Mouse (Mus musculus) olfactory bulb, adult 2 months (tissue): ENCODE measurements around the gene Auh. TPM values are rescaled to one million over a fixed set of nuclear protein-coding genes. Genes with fewer than 3 reads are reported as not detected.

Source experiments
- H3K27ac ChIP-seq: fragments of 200-500 bp; 2 replicates; pipeline ENCODE4 v1.5.1; 2012; ENCODE audit warnings: low read depth, low read length; ENCODE audit not compliant: insufficient read depth
- H3K4me1 ChIP-seq: fragments of 200-500 bp; 2 replicates; pipeline ENCODE4 v1.6.1; 2012; ENCODE audit warnings: low read length; ENCODE audit not compliant: control insufficient read depth, insufficient read depth
- H3K4me3 ChIP-seq: fragments of 200-500 bp; 2 replicates; pipeline ENCODE4 v1.5.1; 2012; ENCODE audit warnings: mild to moderate bottlenecking, low read depth, low read length, moderate library complexity; ENCODE audit not compliant: insufficient read depth
- CTCF ChIP-seq: fragments of 200-500 bp; IDR thresholded peaks from 2 replicates; pipeline ENCODE4 v1.5.1; 2012; ENCODE audit warnings: low read depth, mild to moderate bottlenecking, low read length, moderate library complexity; ENCODE audit not compliant: insufficient read depth
- POLR2A ChIP-seq: fragments of 200-500 bp; IDR thresholded peaks from 2 replicates; pipeline ENCODE4 v1.6.1; 2012; ENCODE audit warnings: mild to moderate bottlenecking, low read depth, low read length, moderate library complexity; ENCODE audit not compliant: insufficient read depth
- WGBS: fragments of 180-500 bp; shearing (Covaris S2); methylation state at CpG from one replicate; pipeline ENCODE4 v1.1.7; 2018; 5-methylcytosine and 5-hydroxymethylcytosine counted together
- polyA plus RNA-seq: library from polyadenylated mRNA; stranded (reverse); fragments of >200 nt; gene quantifications from 2 replicates; pipeline ENCODE4 v1.2.4, GENCODE M21; 2012; ENCODE audit warnings: low replicate concordance; ENCODE audit not compliant: missing spikeins, insufficient read depth, insufficient read length

Gene Auh
- polyA plus RNA-seq, 1 experiment, result not detected

GRCm38 (mm10) chr13:52970876-52971275, 41.4 kb upstream of the Auh start:
- no peak for TF ChIP-seq POLR2A
- TF ChIP-seq CTCF, result no peak
- WGBS, result 69% methylated on average over 6 of the region's 6 CpGs
- Histone ChIP-seq H3K27ac (no peak overlapping the region), H3K4me1 (peaks cover 30% of the 10 kb centered on the region), H3K4me3 (no peak overlapping the region)

- Histone ChIP-seq H3K4me1 (peaks cover 6% of the 10 kb centered on the region), H3K27ac (no peak overlapping the region), H3K4me3 (no peak overlapping the region)
- WGBS, result 87% methylated on average over 4 of the region's 4 CpGs
- TF ChIP-seq POLR2A (no peak), CTCF (no peak)
These were observed 33.4 kb upstream of the Auh start for GRCm38 (mm10) chr13:52962922-52963321.

- 85% methylated on average over 6 of the region's 6 CpGs for WGBS
- TF ChIP-seq POLR2A, result no peak
- TF ChIP-seq CTCF, result no peak
These were observed 32.9 kb upstream of the Auh start for GRCm38 (mm10) chr13:52962361-52962760.

GRCm38 (mm10) chr13:52953779-52954553, 24.5 kb upstream of the Auh start:
- Histone ChIP-seq H3K4me1 (no peaks in the 10 kb centered on the region), H3K27ac (no peak overlapping the region), H3K4me3 (no peak overlapping the region)
- TF ChIP-seq POLR2A (no peak), CTCF (no peak)
- 49% methylated on average over 6 of the region's 6 CpGs for WGBS

More at GRCm38 (mm10) chr13:52962361-52962760, 32.9 kb upstream of the Auh start:
- Histone ChIP-seq H3K4me1 (peaks cover 2% of the 10 kb centered on the region; the same call in 1 of the 2 replicates), H3K27ac (no peak overlapping the region), H3K4me3 (no peak overlapping the region)

GRCm38 (mm10) chr13:52949211-52949610, 19.7 kb upstream of the Auh start:
- Histone ChIP-seq H3K27ac (no peak overlapping the region), H3K4me3 (no peak overlapping the region), H3K4me1 (no peaks in the 10 kb centered on the region)
- WGBS, result 70% methylated on average over 3 of the region's 3 CpGs
- TF ChIP-seq POLR2A (no peak), CTCF (no peak)

GRCm38 (mm10) chr13:52947545-52947944, 18.1 kb upstream of the Auh start:
- H3K4me1 ChIP-seq, result no peaks in the 10 kb centered on the region
- no peak overlapping the region for H3K4me3 ChIP-seq
- H3K27ac ChIP-seq, result no peak overlapping the region
- TF ChIP-seq CTCF (no peak), POLR2A (no peak)
- WGBS, result 81% methylated on average over 4 of the region's 4 CpGs

- TF ChIP-seq CTCF (no peak), POLR2A (no peak)
- Histone ChIP-seq H3K4me1 (no peaks in the 10 kb centered on the region), H3K27ac (no peak overlapping the region), H3K4me3 (no peak overlapping the region)
- WGBS, result 78% methylated on average over 9 of the region's 9 CpGs
These were observed 16.3 kb upstream of the Auh start for GRCm38 (mm10) chr13:52945769-52946168.

GRCm38 (mm10) chr13:52944116-52944515, 14.6 kb upstream of the Auh start:
- no peak for TF ChIP-seq POLR2A
- TF ChIP-seq CTCF, result no peak
- no peaks in the 10 kb centered on the region for H3K4me1 ChIP-seq
- H3K27ac ChIP-seq, result no peak overlapping the region
- H3K4me3 ChIP-seq, result no peak overlapping the region
- WGBS, result 58% methylated on average over 4 of the region's 4 CpGs

- Histone ChIP-seq H3K4me3 (no peak overlapping the region), H3K4me1 (no peaks in the 10 kb centered on the region), H3K27ac (no peak overlapping the region)
- 67% methylated on average over 1 of the region's 1 CpGs for WGBS
- TF ChIP-seq CTCF (no peak), POLR2A (no peak)
These were observed 13.5 kb upstream of the Auh start for GRCm38 (mm10) chr13:52942876-52943388.

- Histone ChIP-seq H3K4me3 (no peak overlapping the region), H3K4me1 (no peaks in the 10 kb centered on the region), H3K27ac (no peak overlapping the region)
- TF ChIP-seq POLR2A, result no peak
- no peak for TF ChIP-seq CTCF
- WGBS, result 91% methylated on average over 7 of the region's 7 CpGs
These were observed 11.5 kb upstream of the Auh start for GRCm38 (mm10) chr13:52940956-52941355.
